Mouse (Mus musculus) adrenal gland, postnatal 25 days (tissue): ENCODE measurements around the gene Fdxr. TPM values are rescaled to one million over a fixed set of nuclear protein-coding genes. Genes with fewer than 3 reads are reported as not detected.

Experiments
- microRNA-seq, 2 experiments: library from miRNA; unstranded; fragments of <30 nt; microRNA quantifications; one replicate each; pipeline ENCODE4 v1.2.0; 2021
- total RNA-seq: library from RNA; stranded (reverse); gene quantifications from 2 replicates; pipeline ENCODE4 v1.2.3, GENCODE M21; 2021

Gene Fdxr
- total RNA-seq, 1 experiment from 2014 or later = 1,408 TPM

Small RNA genes lying within 50 kb of the gene (microRNA-seq; reads per million reads assigned to microRNA genes)
- gene Gm25837 = 0 reads per million in 2 experiments

Other genes with a start within 250 kb of the Fdxr start
- gene Cd300ld5, start 239.3 kb downstream of the Fdxr start, total RNA-seq = 3.5 TPM in 1 of 2 replicates, not detected in the other
- gene Cd300ld3, start 228.6 kb downstream of the Fdxr start, total RNA-seq = 2.3 and 4.2 TPM in 2 replicates
- gene Cd300e, start 214.9 kb downstream of the Fdxr start, total RNA-seq = 0.33 TPM in 1 of 2 replicates, not detected in the other
- 0.58 and 0.76 TPM in 2 replicates for gene Rab37, start 185.6 kb downstream of the Fdxr start, total RNA-seq
- 0.55 and 0.62 TPM in 2 replicates for gene Cd300lf, start 143.1 kb downstream of the Fdxr start, total RNA-seq
- gene Slc9a3r1, start 113.7 kb downstream of the Fdxr start, total RNA-seq = 17.5 and 18.1 TPM in 2 replicates
- gene Tmem104, start 89.6 kb downstream of the Fdxr start, total RNA-seq = 19.9 and 22.3 TPM in 2 replicates
- gene Nat9, start 89.2 kb downstream of the Fdxr start, total RNA-seq = 37.3 and 38.1 TPM in 2 replicates
- gene Grin2c, start 9.8 kb downstream of the Fdxr start, total RNA-seq = 2.5 and 3.5 TPM in 2 replicates
- gene Fads6, start 20.6 kb upstream of the Fdxr start, total RNA-seq = 75.5 and 93.9 TPM in 2 replicates
- not detected in 2 replicates for gene Otop2, start 30.1 kb upstream of the Fdxr start, total RNA-seq
- 0.62 and 0.79 TPM in 2 replicates for gene Ush1g, start 45.0 kb upstream of the Fdxr start, total RNA-seq
- not detected in 2 replicates for gene Otop3, start 57.7 kb upstream of the Fdxr start, total RNA-seq
- 13.2 and 14.8 TPM in 2 replicates for gene Hid1, start 90.7 kb upstream of the Fdxr start, total RNA-seq
- 59.1 and 82.5 TPM in 2 replicates for gene Cdr2l, start 104.9 kb upstream of the Fdxr start, total RNA-seq
- 140 and 153 TPM in 2 replicates for gene Mrpl58, start 126.7 kb upstream of the Fdxr start, total RNA-seq
- gene Atp5h, start 142.9 kb upstream of the Fdxr start, total RNA-seq = 518 and 521 TPM in 2 replicates
- 59.9 and 72.4 TPM in 2 replicates for gene Kctd2, start 143.1 kb upstream of the Fdxr start, total RNA-seq
- 0.21 TPM in 1 of 2 replicates, not detected in the other for gene Trim80, start 163.5 kb upstream of the Fdxr start, total RNA-seq
- gene Slc16a5, start 185.4 kb upstream of the Fdxr start, total RNA-seq = not detected in 2 replicates
- 11.4 and 11.5 TPM in 2 replicates for gene Armc7, start 198.6 kb upstream of the Fdxr start, total RNA-seq
- gene Nt5c, start 214.8 kb upstream of the Fdxr start, total RNA-seq = 131 and 151 TPM in 2 replicates
- gene Jpt1, start 237.3 kb upstream of the Fdxr start, total RNA-seq = 91.7 and 92.8 TPM in 2 replicates